Mouse (Mus musculus) activated CD4-positive, CD25-positive, alpha-beta regulatory T cell, adult 4 months (primary cell): ENCODE measurements around the gene Hs3st4. TPM values are rescaled to one million over a fixed set of nuclear protein-coding genes. Genes with fewer than 3 reads are reported as not detected.

Source experiments
- ATAC-seq: one replicate; pipeline ENCODE4 v1.8.0; 2017
- polyA plus RNA-seq, 2 experiments: library from polyadenylated mRNA; unstranded; fragments of 100-300 nt; shearing (Covaris generic); gene quantifications; one replicate each; pipeline ENCODE4 v1.2.1; 2017

Gene Hs3st4
- polyA plus RNA-seq, 2 experiments from 2014 or later = not detected

DNA sequence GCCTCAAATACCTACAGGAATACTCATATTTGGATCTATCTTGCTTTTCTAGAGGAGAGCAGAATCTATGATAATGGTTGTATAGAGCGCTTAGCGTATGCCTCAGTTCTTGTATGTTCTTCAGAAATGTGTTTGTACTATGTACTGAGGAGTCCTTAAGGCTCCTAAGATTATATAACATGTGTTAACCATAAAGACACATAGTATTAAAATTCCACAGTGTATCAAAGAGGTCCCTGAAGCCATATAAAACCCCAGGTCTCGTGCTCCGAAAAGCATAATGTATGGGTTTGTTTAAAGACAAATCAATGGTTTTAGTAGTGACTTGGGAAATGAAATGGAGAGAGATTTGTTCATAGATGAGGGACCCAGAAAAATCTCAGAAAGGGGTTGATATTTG is 371.4 kb downstream of the Hs3st4 start:
- ATAC-seq = no peak

DNA sequence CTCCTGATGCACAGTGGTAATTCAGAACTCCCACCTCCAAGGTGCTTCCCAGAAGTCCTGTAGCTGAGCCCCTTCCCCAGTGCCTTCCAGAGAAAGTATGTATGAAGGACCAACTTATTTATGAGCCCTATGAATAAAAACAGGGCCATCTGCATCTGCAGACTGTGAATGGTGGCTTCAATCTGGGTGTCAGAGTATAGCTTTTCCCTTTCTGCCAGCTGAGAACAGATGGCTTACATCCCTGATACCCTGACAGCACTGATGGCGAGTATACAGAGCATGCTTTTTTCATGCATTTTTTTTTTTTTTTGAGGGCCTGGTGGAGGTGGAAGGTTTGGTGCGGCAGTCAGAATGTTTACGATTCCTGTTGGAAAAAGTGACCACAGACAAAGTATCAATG is 375.4 kb downstream of the Hs3st4 start:
- ATAC-seq = no peak

GRCm38 (mm10) chr7:124359836-124360235 is 377.2 kb downstream of the Hs3st4 start:
- ATAC-seq = no peak

DNA sequence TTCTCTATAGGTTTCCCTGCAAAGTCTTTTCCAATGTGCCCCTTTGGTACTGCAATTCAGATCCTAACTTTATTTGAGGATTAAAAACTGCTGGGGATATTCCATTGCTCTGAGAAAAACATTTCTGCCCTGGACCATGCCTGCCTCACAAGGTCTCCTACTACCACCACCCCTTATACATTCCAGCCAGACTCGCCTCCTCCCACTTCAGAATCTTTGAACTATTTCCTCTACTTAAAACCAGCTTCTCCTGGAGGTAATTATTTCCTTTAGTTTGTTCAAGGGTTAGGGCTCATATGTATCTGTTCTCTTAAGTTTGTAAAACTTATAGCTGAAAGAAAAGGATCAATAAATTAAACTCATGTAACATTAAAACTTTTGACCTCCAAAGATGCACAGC is 389.6 kb downstream of the Hs3st4 start:
- no peak for ATAC-seq

GRCm38 (mm10) chr7:124372697-124373096 is 390.0 kb downstream of the Hs3st4 start:
- ATAC-seq = no peak

DNA sequence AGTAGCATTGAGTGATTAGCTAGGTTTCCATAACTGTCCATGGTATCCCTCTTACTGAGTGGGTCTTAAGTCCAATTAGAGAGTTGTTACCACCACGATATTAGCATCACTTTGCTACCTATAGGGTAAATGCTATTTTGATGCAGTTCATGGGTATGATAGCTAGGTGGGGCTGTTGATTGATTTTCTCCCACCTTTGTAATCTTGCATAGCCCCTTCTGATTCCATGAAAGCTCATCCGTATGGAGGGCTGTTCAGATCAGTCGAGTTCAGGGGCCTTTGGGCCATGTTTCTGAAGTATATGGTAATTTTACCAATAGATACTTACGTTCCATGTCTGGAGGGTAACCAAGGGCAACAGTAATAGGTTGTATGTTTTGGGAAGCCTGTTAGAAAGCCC is 400.8 kb downstream of the Hs3st4 start:
- no peak for ATAC-seq

DNA sequence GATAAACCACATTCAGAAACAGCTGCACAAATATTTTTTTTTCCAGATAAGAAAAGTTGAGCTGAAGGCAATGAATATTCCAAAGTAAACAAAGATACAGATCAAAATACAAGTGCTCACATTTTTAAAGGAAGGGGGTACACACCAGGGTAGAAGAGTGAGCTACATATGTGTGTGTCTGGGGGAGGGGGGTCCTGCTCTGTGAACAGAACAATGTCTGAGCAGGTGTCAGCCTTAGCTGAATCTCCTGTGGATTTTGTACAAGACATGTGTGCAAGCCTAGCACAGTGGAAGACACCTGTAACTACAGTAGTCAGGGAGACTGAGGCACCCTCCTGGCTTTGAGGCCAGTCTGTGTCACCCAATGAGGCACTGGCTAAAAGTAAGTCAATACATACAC is 416.5 kb downstream of the Hs3st4 start:
- no peak for ATAC-seq

DNA sequence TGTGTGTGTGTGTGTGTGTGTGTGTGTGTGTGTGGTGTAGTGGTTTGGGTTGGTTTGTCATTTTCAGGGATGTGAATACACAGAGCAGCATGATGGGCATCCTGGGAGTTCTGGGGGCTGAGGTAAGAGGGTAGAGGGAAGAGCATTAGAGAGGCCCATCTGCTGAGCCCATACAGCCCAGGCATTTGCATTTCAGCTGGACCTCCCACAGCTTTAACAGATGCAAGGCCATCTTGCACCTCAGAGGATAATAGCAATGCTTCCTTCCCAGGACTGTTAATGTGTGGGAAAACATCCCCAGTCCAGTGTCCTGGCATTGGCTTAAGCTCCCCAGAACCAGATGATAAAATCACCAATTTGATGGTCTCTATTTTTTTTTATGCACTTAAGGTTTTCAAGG is 444.3 kb downstream of the Hs3st4 start:
- no peak for ATAC-seq
